Mouse (Mus musculus) MEL (cell line): Measurements from ENCODE around the gene Rnf182. TPM values are rescaled to one million over a fixed set of nuclear protein-coding genes. Genes with fewer than 3 reads are reported as not detected.

Source experiments
- DNase-seq: peaks from one replicate; pipeline ENCODE4 v3.0.0; 2011; ENCODE audit warnings: low read depth, low spot score
- H3K27ac ChIP-seq: 2 replicates; pipeline ENCODE4 v1.5.1; 2012; ENCODE audit warnings: low read depth, mild to moderate bottlenecking, control low read depth, low read length, moderate library complexity; ENCODE audit not compliant: control insufficient read depth
- H3K27me3 ChIP-seq, 2 experiments: fragments of 150-350 bp in 1 of 2; sonication (generic) in 1 of 2; 2 replicates each; pipeline ENCODE4 v1.6.1; 2012; ENCODE audit warnings: low read length in 2 of 2, mild to moderate bottlenecking in 2 of 2, improper control_type of control experiment in 1 of 2, moderate library complexity in 1 of 2; ENCODE audit not compliant: insufficient read depth in 2 of 2, control insufficient read depth in 1 of 2
- H3K36me3 ChIP-seq, 2 experiments: 2 replicates each; pipeline ENCODE4 v1.6.1; 2012 to 2014; ENCODE audit warnings: low read length in 2 of 2, improper control_type of control experiment in 1 of 2, inconsistent platforms in 1 of 2, mild to moderate bottlenecking in 1 of 2; ENCODE audit not compliant: insufficient read depth in 2 of 2, control insufficient read depth in 1 of 2
- H3K4me1 ChIP-seq, 2 experiments: fragments of 150-350 bp in 1 of 2; sonication (generic) in 1 of 2; 2 replicates each; pipeline ENCODE4 v1.6.1; 2012; ENCODE audit warnings: low read length in 2 of 2, improper control_type of control experiment in 1 of 2, mild to moderate bottlenecking in 1 of 2; ENCODE audit not compliant: insufficient read depth in 2 of 2, control insufficient read depth in 1 of 2
- H3K4me3 ChIP-seq, 2 experiments: fragments of 150-350 bp in 1 of 2; sonication (generic) in 1 of 2; 2 replicates each; pipeline ENCODE4 v1.5.1; 2012; ENCODE audit warnings: low read depth in 2 of 2, low read length in 2 of 2, mild to moderate bottlenecking in 2 of 2, moderate library complexity in 2 of 2, control low read depth in 1 of 2, improper control_type of control experiment in 1 of 2; ENCODE audit not compliant: control insufficient read depth in 1 of 2, insufficient read depth in 1 of 2
- H3K79me2 ChIP-seq: 2 replicates; pipeline ENCODE4 v1.6.1; 2012; ENCODE audit warnings: mild to moderate bottlenecking, low read length, moderate library complexity; ENCODE audit not compliant: control insufficient read depth, poor library complexity, insufficient read depth
- H3K9ac ChIP-seq: 2 replicates; pipeline ENCODE4 v1.6.1; 2012; ENCODE audit warnings: low read depth, mild to moderate bottlenecking, control low read depth, low read length, moderate library complexity; ENCODE audit not compliant: control insufficient read depth, poor library complexity, severe bottlenecking
- H3K9me3 ChIP-seq: fragments of 150-350 bp; sonication (generic); replicated peaks from 2 replicates; pipeline ENCODE4 v1.6.1; 2012; ENCODE audit warnings: mild to moderate bottlenecking, low read length, improper control_type of control experiment, moderate library complexity; ENCODE audit not compliant: insufficient read depth
- CHD1 ChIP-seq: IDR thresholded peaks from 2 replicates; pipeline ENCODE4 v1.6.1; 2012; ENCODE audit warnings: low read depth, mild to moderate bottlenecking, inconsistent platforms, low read length, improper control_type of control experiment
- CHD2 ChIP-seq: IDR thresholded peaks from 2 replicates; pipeline ENCODE4 v1.6.1; 2011; ENCODE audit warnings: low read length, improper control_type of control experiment
- CTCF ChIP-seq, 3 experiments: IDR thresholded peaks in 2 of 3; conservative IDR thresholded peaks in 1 of 3; 2 replicates each; pipeline ENCODE4 v1.5.1; 2011 to 2012; ENCODE audit warnings: low read length in 3 of 3, low read depth in 2 of 3, mild to moderate bottlenecking in 2 of 3, improper control_type of control experiment in 1 of 3, inconsistent platforms in 1 of 3, mixed read lengths in 1 of 3, moderate library complexity in 1 of 3; ENCODE audit not compliant: control insufficient read depth in 1 of 3, insufficient read depth in 1 of 3, poor library complexity in 1 of 3, severe bottlenecking in 1 of 3
- ELF1 ChIP-seq: IDR thresholded peaks from 2 replicates; pipeline ENCODE4 v1.6.1; 2014; ENCODE audit warnings: low read depth, mild to moderate bottlenecking, inconsistent platforms, low read length, improper control_type of control experiment, moderate library complexity
- HCFC1 ChIP-seq: IDR thresholded peaks from 2 replicates; pipeline ENCODE4 v1.6.1; 2012; ENCODE audit warnings: low read depth, mild to moderate bottlenecking, inconsistent platforms, low read length, improper control_type of control experiment, moderate library complexity
- JUND ChIP-seq: IDR thresholded peaks from 2 replicates; pipeline ENCODE4 v1.6.1; 2011; ENCODE audit warnings: low read depth, mild to moderate bottlenecking, improper control_type of control experiment, low read length
- KAT2A ChIP-seq: conservative IDR thresholded peaks from 2 replicates; pipeline ENCODE4 v1.6.1; 2012; ENCODE audit warnings: low read depth, low read length, improper control_type of control experiment, inconsistent platforms
- MAX ChIP-seq: IDR thresholded peaks from 2 replicates; pipeline ENCODE4 v1.6.1; 2011; ENCODE audit warnings: low read length, improper control_type of control experiment
- MEF2A ChIP-seq: IDR thresholded peaks from 2 replicates; pipeline ENCODE4 v1.6.1; 2014; ENCODE audit warnings: low read depth, mild to moderate bottlenecking, inconsistent platforms, low read length, improper control_type of control experiment; ENCODE audit not compliant: poor library complexity, insufficient replicate concordance, severe bottlenecking; ENCODE audit errors: extremely low read depth
- MYC ChIP-seq: IDR thresholded peaks from 2 replicates; pipeline ENCODE4 v1.6.1; 2011; ENCODE audit warnings: low read depth, mild to moderate bottlenecking, low read length, improper control_type of control experiment, moderate library complexity
- NELFE ChIP-seq: IDR thresholded peaks from 2 replicates; pipeline ENCODE4 v1.6.1; 2011; ENCODE audit warnings: low read depth, low read length, improper control_type of control experiment
- POLR2A ChIP-seq, 2 experiments: IDR thresholded peaks; 2 replicates each; pipeline ENCODE4 v1.6.1; 2011 to 2012; ENCODE audit warnings: low read length in 2 of 2, mild to moderate bottlenecking in 2 of 2, control low read depth in 1 of 2, improper control_type of control experiment in 1 of 2, low read depth in 1 of 2, moderate library complexity in 1 of 2; ENCODE audit not compliant: control insufficient read depth in 1 of 2, insufficient read depth in 1 of 2, poor library complexity in 1 of 2
- POLR2AphosphoS2 ChIP-seq: IDR thresholded peaks from 2 replicates; pipeline ENCODE4 v1.6.1; 2011; ENCODE audit warnings: low read length, improper control_type of control experiment
- RAD21 ChIP-seq: IDR thresholded peaks from 2 replicates; pipeline ENCODE4 v1.6.1; 2011; ENCODE audit warnings: mild to moderate bottlenecking, low read depth, low read length, improper control_type of control experiment
- RCOR1 ChIP-seq: IDR thresholded peaks from 2 replicates; pipeline ENCODE4 v1.6.1; 2012; ENCODE audit warnings: low read depth, mild to moderate bottlenecking, inconsistent platforms, low read length, improper control_type of control experiment
- SMC3 ChIP-seq: IDR thresholded peaks from 2 replicates; pipeline ENCODE4 v1.6.1; 2011; ENCODE audit warnings: low read depth, low read length, improper control_type of control experiment
- TBP ChIP-seq: IDR thresholded peaks from 2 replicates; pipeline ENCODE4 v1.8.0; 2011; ENCODE audit warnings: low read depth, low read length, improper control_type of control experiment
- UBTF ChIP-seq: IDR thresholded peaks from 2 replicates; pipeline ENCODE4 v1.6.1; 2012; ENCODE audit warnings: low read depth, mild to moderate bottlenecking, inconsistent platforms, low read length, improper control_type of control experiment, moderate library complexity, borderline replicate concordance; ENCODE audit not compliant: insufficient read depth
- USF2 ChIP-seq, 2 experiments: IDR thresholded peaks; 2 replicates each; pipeline ENCODE4 v1.6.1; 2011 to 2012; ENCODE audit warnings: improper control_type of control experiment in 2 of 2, low read length in 2 of 2, borderline replicate concordance in 1 of 2, inconsistent platforms in 1 of 2, low read depth in 1 of 2, mild to moderate bottlenecking in 1 of 2; ENCODE audit not compliant: insufficient read depth in 1 of 2
- ZC3H11A ChIP-seq: IDR thresholded peaks from 2 replicates; pipeline ENCODE4 v1.6.1; 2012; ENCODE audit warnings: low read depth, mild to moderate bottlenecking, inconsistent platforms, low read length, improper control_type of control experiment
- ZKSCAN1 ChIP-seq: IDR thresholded peaks from 2 replicates; pipeline ENCODE4 v1.6.1; 2012; ENCODE audit warnings: low read depth, mild to moderate bottlenecking, inconsistent platforms, low read length, improper control_type of control experiment, moderate library complexity
- ZNF384 ChIP-seq: IDR thresholded peaks from 2 replicates; pipeline ENCODE4 v1.6.1; 2012; ENCODE audit warnings: low read depth, mild to moderate bottlenecking, inconsistent platforms, low read length, improper control_type of control experiment
- polyA plus RNA-seq, 2 experiments: library from polyadenylated mRNA; stranded (reverse) in 1 of 2; unstranded in 1 of 2; fragments of >175 nt in 1 of 2; fragments of >200 nt in 1 of 2; gene quantifications; 2 replicates each; pipeline versions ENCODE4 v1.2.1 to v1.2.4; 2012; ENCODE audit warnings: low replicate concordance in 2 of 2, low read depth in 1 of 2; ENCODE audit not compliant: insufficient read length in 2 of 2, insufficient read depth in 1 of 2, missing spikeins in 1 of 2
- total RNA-seq: library from RNA; depleted of rRNA; stranded (reverse); fragments of 300-350 nt; gene quantifications from 2 replicates; pipeline ENCODE4 v1.2.3, GENCODE M21; 2012

Rnf182 gene
- total and polyA plus RNA-seq, 3 experiments, result 0.04 TPM; not detected in 2

- no peak for TF ChIP-seq KAT2A
- no peak for TF ChIP-seq RAD21
These were observed 14.5 kb upstream of the Rnf182 start (continued) for GRCm38 (mm10) chr13:43600967-43601366.

DNA sequence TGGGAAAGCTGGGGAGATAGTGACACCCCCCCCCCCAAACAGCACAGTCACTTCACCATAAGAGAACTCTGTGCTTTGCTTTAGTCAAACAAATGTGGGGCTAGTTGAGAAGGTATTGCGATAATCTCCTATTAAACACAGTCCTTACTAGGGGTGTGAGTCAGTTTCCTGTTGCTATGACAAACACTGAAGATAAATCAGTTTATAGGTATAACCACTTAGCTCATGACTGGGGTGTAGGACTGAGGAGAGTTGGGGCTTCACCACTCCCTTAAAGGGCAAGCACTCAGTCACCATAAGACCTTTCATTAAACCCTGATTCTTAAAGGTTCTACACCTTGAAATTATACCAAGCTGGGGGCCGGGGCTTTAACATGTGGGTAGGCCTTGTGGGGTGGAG, 13.1 kb upstream of the Rnf182 start:
- Histone ChIP-seq H3K9ac (no peak overlapping the region), H3K4me1 (no peaks in the 10 kb centered on the region), H3K27me3 (no peaks in the 10 kb centered on the region; a peak in 1 of 4 replicates), H3K9me3 (no peaks in the 10 kb centered on the region), H3K79me2 (no peaks in the 10 kb centered on the region), H3K36me3 (no peaks in the 10 kb centered on the region), H3K27ac (no peak overlapping the region), H3K4me3 (no peak overlapping the region)
- no peak for DNase-seq
- TF ChIP-seq SMC3 (no peak), HCFC1 (no peak), CTCF (IDR thresholded peaks at IDR 0.05 in 2 of 3, conservative IDR thresholded peaks at IDR 0.05 in 1 of 3; ENCODE audit: control insufficient read depth in 1 of 3, insufficient read depth in 1 of 3, low read depth in 2 of 3, low read length in 3 of 3, poor library complexity in 1 of 3, severe bottlenecking in 1 of 3) (no peak), ELF1 (no peak), MEF2A (no peak)

GRCm38 (mm10) chr13:43603042-43603441, 12.5 kb upstream of the Rnf182 start:
- H3K4me1 ChIP-seq, result no peaks in the 10 kb centered on the region
- no peaks in the 10 kb centered on the region for H3K9me3 ChIP-seq
- H3K36me3 ChIP-seq, result no peaks in the 10 kb centered on the region
- no peak for TF ChIP-seq ELF1
- TF ChIP-seq ZC3H11A, result no peak
- no peak for TF ChIP-seq CHD2
- TF ChIP-seq MAX, result no peak
- no peak for TF ChIP-seq UBTF
- TF ChIP-seq MEF2A, result no peak
- TF ChIP-seq JUND, result no peak
- no peak for TF ChIP-seq ZKSCAN1
- no peak for TF ChIP-seq TBP
- no peak for TF ChIP-seq POLR2A (IDR thresholded peaks at IDR 0.05; ENCODE audit: control insufficient read depth in 1 of 2, insufficient read depth in 1 of 2, low read depth in 1 of 2, low read length in 2 of 2, poor library complexity in 1 of 2)
- TF ChIP-seq CTCF (IDR thresholded peaks at IDR 0.05 in 2 of 3, conservative IDR thresholded peaks at IDR 0.05 in 1 of 3; ENCODE audit: control insufficient read depth in 1 of 3, insufficient read depth in 1 of 3, low read depth in 2 of 3, low read length in 3 of 3, poor library complexity in 1 of 3, severe bottlenecking in 1 of 3), result no peak
- no peak for TF ChIP-seq POLR2AphosphoS2
- no peak for TF ChIP-seq MYC
- no peak for TF ChIP-seq RCOR1
- no peak for TF ChIP-seq ZNF384
- TF ChIP-seq CHD1, result no peak
- TF ChIP-seq NELFE, result no peak
- no peak for TF ChIP-seq USF2 (IDR thresholded peaks at IDR 0.05; ENCODE audit: borderline replicate concordance in 1 of 2, insufficient read depth in 1 of 2, low read depth in 1 of 2, low read length in 2 of 2)
- no peak for TF ChIP-seq SMC3
- no peak for DNase-seq
- no peaks in the 10 kb centered on the region; a peak in 1 of 4 replicates for H3K27me3 ChIP-seq
- H3K27ac ChIP-seq, result no peak overlapping the region
- no peaks in the 10 kb centered on the region for H3K79me2 ChIP-seq
- no peak overlapping the region for H3K4me3 ChIP-seq
- H3K9ac ChIP-seq, result no peak overlapping the region
